In the genomic region with DNA sequence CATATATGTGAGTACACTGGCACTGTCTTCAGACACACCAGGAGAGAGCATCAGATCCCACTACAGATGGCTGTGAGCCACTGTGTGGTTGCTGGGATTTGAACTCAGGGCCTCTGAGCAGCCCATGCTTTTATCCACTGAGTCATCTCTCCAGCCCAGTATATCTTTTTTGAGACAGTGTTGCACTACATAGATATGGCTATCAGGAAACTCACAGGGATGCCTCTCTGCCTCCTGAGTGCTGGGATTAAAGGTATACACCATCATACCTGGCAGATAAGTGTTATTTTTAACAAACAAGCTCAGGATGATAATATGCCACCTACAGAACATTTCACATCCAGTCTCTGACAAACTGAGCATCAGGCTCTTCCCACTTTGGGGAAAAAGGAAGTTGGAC, we compare ENCODE assay signal across 23 mouse cellular contexts. TPM values are rescaled to one million over a fixed set of nuclear protein-coding genes. Genes with fewer than 3 reads are reported as not detected.
DNase-seq lines count a peak whose midpoint lies in the region; ATAC-seq and TF ChIP-seq lines count a peak whose summit lies in the region.
"Had no signal": no experiment of that assay in that cellular context is flagged by ENCODE, and none has a peak within 500 bp of the region (broad histone marks: within the 10 kb centered on the region; RNA-seq: fewer than 3 reads in every experiment).

No protein-coding gene starts in this region.

- no peak overlapping the region for H3K4me3 ChIP-seq in MEL (ENCODE audit: control insufficient read depth in 1 of 2, insufficient read depth in 1 of 2, low read depth in 2 of 2, low read length in 2 of 2)
- H3K4me3 ChIP-seq in liver, embryonic 12.5 days, result no peak overlapping the region
- H3K4me3 ChIP-seq in liver, embryonic 15.5 days (replicated peaks), result no peak overlapping the region
- H3K4me3 ChIP-seq: forebrain, embryonic 10.5 days; forebrain, embryonic 13.5 days; hindbrain, embryonic 12.5 days; hindbrain, embryonic 15.5 days had no signal

- H3K9me3 ChIP-seq in MEL (replicated peaks; ENCODE audit: insufficient read depth, low read length), result no peaks in the 10 kb centered on the region
- no peaks in the 10 kb centered on the region for H3K9me3 ChIP-seq in liver, embryonic 12.5 days (replicated peaks)
- no peaks in the 10 kb centered on the region for H3K9me3 ChIP-seq in liver, embryonic 15.5 days (replicated peaks)
- H3K9me3 ChIP-seq: forebrain, embryonic 10.5 days; forebrain, embryonic 13.5 days; G1E; hindbrain, embryonic 12.5 days; hindbrain, embryonic 15.5 days had no signal

- no peaks in the 10 kb centered on the region for H3K79me2 ChIP-seq in MEL (ENCODE audit: control insufficient read depth, insufficient read depth, low read length, poor library complexity)

- TF ChIP-seq CTCF in MEL (IDR thresholded peaks at IDR 0.05 in 2 of 3, conservative IDR thresholded peaks at IDR 0.05 in 1 of 3; ENCODE audit: control insufficient read depth in 1 of 3, insufficient read depth in 1 of 3, low read depth in 2 of 3, low read length in 3 of 3, poor library complexity in 1 of 3, severe bottlenecking in 1 of 3), result no peak

- H3K27ac ChIP-seq in MEL (ENCODE audit: control insufficient read depth, low read depth, low read length), result no peak overlapping the region
- peak overlapping the region; percentile 46; the same call in 1 of the 2 replicates for H3K27ac ChIP-seq in liver, embryonic 12.5 days
- H3K27ac ChIP-seq in liver, embryonic 15.5 days (replicated peaks), result 0 out of 2 replicates have a peak overlapping the region, but pooled peaks have one; percentile 9
- H3K27ac ChIP-seq: forebrain, embryonic 10.5 days; forebrain, embryonic 13.5 days; hindbrain, embryonic 12.5 days; hindbrain, embryonic 15.5 days had no signal

- H3K4me2 ChIP-seq in liver, embryonic 12.5 days, result no peak overlapping the region
- no peak overlapping the region for H3K4me2 ChIP-seq in liver, embryonic 15.5 days
- H3K4me2 ChIP-seq: forebrain, embryonic 13.5 days; heart, embryonic 11.5 days; hindbrain, embryonic 12.5 days; hindbrain, embryonic 15.5 days had no signal

- no peak for TF ChIP-seq POLR2A in MEL (IDR thresholded peaks at IDR 0.05; ENCODE audit: control insufficient read depth in 1 of 2, insufficient read depth in 1 of 2, low read depth in 1 of 2, low read length in 2 of 2, poor library complexity in 1 of 2)

- peaks cover 0 to 2% of the 10 kb centered on the region in 2 experiments; a peak in 2 of 4 replicates for H3K36me3 ChIP-seq in MEL (ENCODE audit: control insufficient read depth in 1 of 2, insufficient read depth in 2 of 2, low read length in 2 of 2)
- peaks cover 97% of the 10 kb centered on the region for H3K36me3 ChIP-seq in liver, embryonic 12.5 days
- H3K36me3 ChIP-seq in liver, embryonic 15.5 days (replicated peaks), result peaks cover 91% of the 10 kb centered on the region

- no peaks in the 10 kb centered on the region for H3K4me1 ChIP-seq in MEL (ENCODE audit: control insufficient read depth in 1 of 2, insufficient read depth in 2 of 2, low read length in 2 of 2)
- peaks cover 17% of the 10 kb centered on the region for H3K4me1 ChIP-seq in liver, embryonic 12.5 days
- peaks cover 14% of the 10 kb centered on the region for H3K4me1 ChIP-seq in liver, embryonic 15.5 days (replicated peaks)
- H3K4me1 ChIP-seq: forebrain, embryonic 10.5 days; forebrain, embryonic 13.5 days; hindbrain, embryonic 12.5 days; hindbrain, embryonic 15.5 days had no signal

- peak in 1 of 2 experiments; percentile 33; a peak in 1 of 4 replicates for TF ChIP-seq EP300 in MEL (IDR thresholded peaks at IDR 0.05; ENCODE audit: low read depth in 1 of 2, low read length in 2 of 2)

- no peak for DNase-seq in MEL (ENCODE audit: low read depth, low spot score)
- DNase-seq in cerebellum, adult 8-10 months, result no peak
- no peak for DNase-seq in embryo, embryonic 10.5 days (ENCODE audit: low spot score)
- DNase-seq: adrenal gland, adult 2 months; adrenal gland, postnatal 14 days; B cell, adult 2 months; cerebellum, adult 11-12 months; cerebellum, adult 9-10 months; cerebellum, postnatal 14 days; embryo, embryonic 11 days; gastrocnemius, postnatal 10 days; heart, adult 11 months had no signal

- peak; percentile 76 for ATAC-seq in liver, embryonic 12.5 days
- ATAC-seq in liver, embryonic 15.5 days (ENCODE audit: insufficient read depth), result peak; percentile 49
- no peak for ATAC-seq in monocyte, adult 5-6 weeks (replicated peaks; ENCODE audit: insufficient number of reproducible peaks, low FRiP score, low TSS enrichment, poor library complexity, severe bottlenecking)
- ATAC-seq: forebrain, embryonic 13.5 days; forebrain, embryonic 16.5 days had no signal

- no peak for TF ChIP-seq RAD21 in MEL (IDR thresholded peaks at IDR 0.05; ENCODE audit: low read depth, low read length)

- H3K27me3 ChIP-seq in MEL (ENCODE audit: control insufficient read depth in 1 of 2, insufficient read depth in 2 of 2, low read length in 2 of 2), result no peaks in the 10 kb centered on the region
- no peaks in the 10 kb centered on the region for H3K27me3 ChIP-seq in liver, embryonic 12.5 days (replicated peaks)
- no peaks in the 10 kb centered on the region for H3K27me3 ChIP-seq in liver, embryonic 15.5 days
- H3K27me3 ChIP-seq: CH12.LX; forebrain, embryonic 13.5 days; hindbrain, embryonic 12.5 days; hindbrain, embryonic 15.5 days had no signal

- no peak overlapping the region for H3K9ac ChIP-seq in MEL (ENCODE audit: control insufficient read depth, low read depth, low read length, poor library complexity, severe bottlenecking)
- no peak overlapping the region for H3K9ac ChIP-seq in liver, embryonic 12.5 days
- H3K9ac ChIP-seq in liver, embryonic 15.5 days, result no peak overlapping the region
- H3K9ac ChIP-seq: forebrain, embryonic 13.5 days; hindbrain, embryonic 12.5 days; hindbrain, embryonic 15.5 days had no signal

TF ChIP-seq in MEL, 35 proteins besides CTCF, POLR2A, EP300 and RAD21 (continues in another document):
- TF ChIP-seq RCOR1 (IDR thresholded peaks at IDR 0.05; ENCODE audit: low read depth, low read length) (no peak), GABPA (IDR thresholded peaks at IDR 0.05; ENCODE audit: low read depth, low read length) (no peak), GATA1 (IDR thresholded peaks at IDR 0.05; ENCODE audit: low read depth, low read length) (0 out of 2 replicates have a peak, but pooled peaks have one; percentile 30), MAZ (IDR thresholded peaks at IDR 0.05; ENCODE audit: low read depth, low read length) (no peak), ZKSCAN1 (IDR thresholded peaks at IDR 0.05; ENCODE audit: low read depth, low read length) (no peak), TCF12 (IDR thresholded peaks at IDR 0.05; ENCODE audit: low read depth, low read length) (peak; percentile 42; the same call in 1 of the 2 replicates), MEF2A (IDR thresholded peaks at IDR 0.05; ENCODE audit: extremely low read depth, insufficient replicate concordance, low read depth, low read length, poor library complexity, severe bottlenecking) (no peak), TAL1 (IDR thresholded peaks at IDR 0.05; ENCODE audit: low read length) (no peak), NELFE (IDR thresholded peaks at IDR 0.05; ENCODE audit: low read depth, low read length) (no peak), ZNF384 (IDR thresholded peaks at IDR 0.05; ENCODE audit: low read depth, low read length) (no peak), JUND (IDR thresholded peaks at IDR 0.05; ENCODE audit: low read depth, low read length) (no peak), SMC3 (IDR thresholded peaks at IDR 0.05; ENCODE audit: low read depth, low read length) (no peak), KAT2A (conservative IDR thresholded peaks at IDR 0.05; ENCODE audit: low read depth, low read length) (no peak)

RNA-seq across cellular contexts. Expression of a gene that starts 8.1 kb away (rescaled TPM):
- 9.6 and 11.2 TPM in 2 replicates for total RNA-seq in MEL (2012; rRNA removed)
- polyA plus RNA-seq in MEL (2012; ENCODE audit: insufficient read depth in 1 of 2, insufficient read length in 2 of 2, low read depth in 1 of 2, low replicate concordance in 2 of 2, missing spikeins in 1 of 2), result 10 to 100 TPM in 1 of 2 experiments, not detected in 1; 17.5 TPM
- polyA plus RNA-seq in liver, embryonic 12.5 days (2016; fragmentation: Nextera tagmentation; extraction: Ambion mirVana), result 10.1 and 12.3 TPM in 2 replicates
- polyA plus RNA-seq in liver, embryonic 15.5 days (2015; fragmentation: Nextera tagmentation; extraction: Ambion mirVana), result 6.0 and 6.1 TPM in 2 replicates
- 6.1 to 17.0 TPM (median 8.7 TPM) in 3 replicates for total RNA-seq in monocyte, adult 5-6 weeks (2017)

RNA-seq across cellular contexts. Expression of a gene that starts 27.9 kb away (rescaled TPM):
- 87.6 and 96.5 TPM in 2 replicates for total RNA-seq in MEL (2012; rRNA removed)
- 100 to 1,000 TPM in 1 of 2 experiments, 10 to 100 TPM in 1; 46.4 to 166 TPM for polyA plus RNA-seq in MEL (2012; ENCODE audit: insufficient read depth in 1 of 2, insufficient read length in 2 of 2, low read depth in 1 of 2, low replicate concordance in 2 of 2, missing spikeins in 1 of 2)
- 108 and 110 TPM in 2 replicates for polyA plus RNA-seq in liver, embryonic 12.5 days (2016; fragmentation: Nextera tagmentation; extraction: Ambion mirVana)
- polyA plus RNA-seq in liver, embryonic 15.5 days (2015; fragmentation: Nextera tagmentation; extraction: Ambion mirVana), result 61.5 and 61.6 TPM in 2 replicates
- 54.9 to 68.4 TPM (median 59.0 TPM) in 3 replicates for total RNA-seq in monocyte, adult 5-6 weeks (2017)

RNA-seq across cellular contexts. Expression of a gene that starts 27.9 kb away (rescaled TPM):
- 51.7 and 63.6 TPM in 2 replicates for total RNA-seq in MEL (2012; rRNA removed)
- polyA plus RNA-seq in MEL (2012; ENCODE audit: insufficient read depth in 1 of 2, insufficient read length in 2 of 2, low read depth in 1 of 2, low replicate concordance in 2 of 2, missing spikeins in 1 of 2), result 10 to 100 TPM in 1 of 2 experiments, not detected in 1; 71.1 TPM
- polyA plus RNA-seq in liver, embryonic 12.5 days (2016; fragmentation: Nextera tagmentation; extraction: Ambion mirVana), result 74.9 and 76.2 TPM in 2 replicates
- 38.2 and 42.8 TPM in 2 replicates for polyA plus RNA-seq in liver, embryonic 15.5 days (2015; fragmentation: Nextera tagmentation; extraction: Ambion mirVana)
- total RNA-seq in monocyte, adult 5-6 weeks (2017), result 83.7 to 122 TPM (median 118 TPM) in 3 replicates

RNA-seq across cellular contexts. Expression of a gene that starts 27.9 kb away (rescaled TPM):
- total RNA-seq in MEL (2012; rRNA removed), result 20.3 and 21.4 TPM in 2 replicates
- 10 to 100 TPM in 1 of 2 experiments, not detected in 1; 38.0 TPM for polyA plus RNA-seq in MEL (2012; ENCODE audit: insufficient read depth in 1 of 2, insufficient read length in 2 of 2, low read depth in 1 of 2, low replicate concordance in 2 of 2, missing spikeins in 1 of 2)
- 13.0 and 14.4 TPM in 2 replicates for polyA plus RNA-seq in liver, embryonic 12.5 days (2016; fragmentation: Nextera tagmentation; extraction: Ambion mirVana)
- polyA plus RNA-seq in liver, embryonic 15.5 days (2015; fragmentation: Nextera tagmentation; extraction: Ambion mirVana), result 8.8 and 9.6 TPM in 2 replicates
- 40.0 to 69.7 TPM (median 50.1 TPM) in 3 replicates for total RNA-seq in monocyte, adult 5-6 weeks (2017)

RNA-seq across cellular contexts. Expression of a gene that starts 36.6 kb away (rescaled TPM):
- total RNA-seq in MEL (2012; rRNA removed), result 40.3 and 49.3 TPM in 2 replicates
- polyA plus RNA-seq in MEL (2012; ENCODE audit: insufficient read depth in 1 of 2, insufficient read length in 2 of 2, low read depth in 1 of 2, low replicate concordance in 2 of 2, missing spikeins in 1 of 2), result 10 to 100 TPM in 1 of 2 experiments, not detected in 1; 57.6 TPM
- polyA plus RNA-seq in liver, embryonic 12.5 days (2016; fragmentation: Nextera tagmentation; extraction: Ambion mirVana), result 20.6 and 24.7 TPM in 2 replicates
- 8.4 and 10.8 TPM in 2 replicates for polyA plus RNA-seq in liver, embryonic 15.5 days (2015; fragmentation: Nextera tagmentation; extraction: Ambion mirVana)
- total RNA-seq in monocyte, adult 5-6 weeks (2017), result 29.6 to 63.7 TPM (median 31.7 TPM) in 3 replicates
